Mouse (Mus musculus): ENCODE data around the gene Golph3l. TPM values are rescaled to one million over a fixed set of nuclear protein-coding genes. Genes with fewer than 3 reads are reported as not detected.

Golph3l gene
- polyA plus RNA-seq (2017; shearing (Covaris generic)): 14.9 TPM

DNA sequence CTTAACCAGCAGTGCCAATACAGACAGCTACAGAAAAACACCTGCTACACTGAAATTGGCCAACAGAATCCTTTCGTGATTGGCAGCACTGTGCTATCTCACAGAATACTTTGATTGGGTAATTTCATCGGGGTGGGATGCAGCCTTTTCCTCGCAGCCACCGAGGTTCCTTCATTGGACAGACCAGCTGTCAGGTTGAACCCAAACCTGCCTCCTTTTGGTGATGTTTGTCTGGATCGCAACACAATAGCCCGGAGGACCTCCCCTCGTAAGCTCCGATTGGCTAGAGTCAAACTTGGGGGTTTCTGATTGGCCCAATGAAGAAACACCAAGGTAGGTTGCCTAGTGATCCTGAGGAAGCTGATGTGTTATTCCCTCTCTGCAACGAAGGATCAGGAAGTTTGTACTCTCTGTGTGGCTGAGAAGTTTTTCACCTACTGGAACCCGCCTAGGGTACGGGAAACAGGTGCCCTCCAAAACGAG, at the start of gene Golph3l:
Gene Golph3l, plus strand, starts transcription at position 331 of the 483 bp plus-strand sequence.

DNA sequence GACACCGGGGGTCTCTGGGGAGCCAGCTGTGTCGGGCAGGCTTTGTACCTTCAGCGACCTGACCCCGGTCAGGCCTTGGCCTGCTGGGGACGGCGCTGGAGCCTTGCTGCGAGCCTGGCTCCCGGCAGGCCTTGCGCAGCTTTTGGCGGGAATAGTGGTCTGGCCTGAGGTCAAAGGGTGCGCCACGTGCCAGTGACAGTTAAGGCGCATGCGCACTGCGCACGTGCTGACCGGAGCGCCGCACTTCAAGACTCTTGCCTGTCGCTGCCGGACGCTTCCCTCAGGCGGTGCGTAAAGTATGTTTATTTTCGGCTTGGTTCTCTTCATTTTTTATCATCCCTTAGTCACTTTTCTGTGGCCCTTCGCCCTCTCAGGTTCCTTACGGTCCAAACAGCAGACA, 29.3 kb upstream of the Golph3l start, which contains the start of gene Hormad1:
Gene Hormad1, plus strand, starts transcription at position 241 of the 400 bp plus-strand sequence.

GRCm38 (mm10) chr3:95624628-95625503, 36.1 kb downstream of the Golph3l start, which contains the start of gene Ensa:
Ensa (plus strand) TSS chr3:95624993.

GRCm38 (mm10) chr3:95658236-95658867, 69.6 kb downstream of the Golph3l start, which contains the start of gene Mcl1:
Mcl1 (plus strand) TSS chr3:95658788.

Other genes with a start within 250 kb of the Golph3l start
- gene Setdb1, start 231.7 kb upstream of the Golph3l start, polyA plus RNA-seq (2017; shearing (Covaris generic)): 24.2 TPM
- not detected for gene 4930558C23Rik, start 186.1 kb upstream of the Golph3l start, polyA plus RNA-seq (2017; shearing (Covaris generic))
- 63.5 TPM for gene Arnt, start 154.5 kb upstream of the Golph3l start, polyA plus RNA-seq (2017; shearing (Covaris generic))
- gene Ctsk, start 89.7 kb upstream of the Golph3l start, polyA plus RNA-seq (2017; shearing (Covaris generic)): not detected
- 116 TPM for gene Ctss, start 62.1 kb upstream of the Golph3l start, polyA plus RNA-seq (2017; shearing (Covaris generic))
- gene Hormad1, start 29.3 kb upstream of the Golph3l start, polyA plus RNA-seq (2017; shearing (Covaris generic)): not detected
- gene Ensa, start 36.1 kb downstream of the Golph3l start, polyA plus RNA-seq (2017; shearing (Covaris generic)): 116 TPM
- 460 TPM for gene Mcl1, start 69.9 kb downstream of the Golph3l start, polyA plus RNA-seq (2017; shearing (Covaris generic))
- gene Adamtsl4, start 99.0 kb downstream of the Golph3l start, polyA plus RNA-seq (2017; shearing (Covaris generic)): 2.6 TPM
- gene Ecm1, start 150.6 kb downstream of the Golph3l start, polyA plus RNA-seq (2017; shearing (Covaris generic)): 12.3 TPM
- 48.3 TPM for gene Tars2, start 171.3 kb downstream of the Golph3l start, polyA plus RNA-seq (2017; shearing (Covaris generic))
- gene Rprd2, start 229.9 kb downstream of the Golph3l start, polyA plus RNA-seq (2017; shearing (Covaris generic)): 52.7 TPM

Measured in effector memory CD4-positive, alpha-beta T cell, adult 5 months (primary cell).